Mouse (Mus musculus) ES-E14 (cell line): Measurements from ENCODE around the gene Cdh13. TPM values are rescaled to one million over a fixed set of nuclear protein-coding genes. Genes with fewer than 3 reads are reported as not detected.
A peak's percentile ranks its signal among the peaks of the same experiment; 100 is the strongest.

Source experiments
- DNase-seq: peaks from one replicate; pipeline ENCODE4 v3.0.0-alpha.2; 2013; ENCODE audit warnings: low read depth, low spot score
- H3K27ac ChIP-seq: 2 replicates; pipeline ENCODE4 v1.5.1; 2012; ENCODE audit warnings: low read depth, mild to moderate bottlenecking, low read length, moderate library complexity, mixed read lengths; ENCODE audit not compliant: poor library complexity, insufficient read depth, severe bottlenecking
- H3K36me3 ChIP-seq: 2 replicates; pipeline ENCODE4 v1.6.1; 2012; ENCODE audit warnings: mild to moderate bottlenecking, low read length, moderate library complexity, mixed read lengths; ENCODE audit not compliant: control insufficient read depth, poor library complexity, insufficient read depth, severe bottlenecking
- H3K4me1 ChIP-seq, 2 experiments: fragments of 150-350 bp in 1 of 2; sonication (generic) in 1 of 2; 2 replicates each; pipeline ENCODE4 v1.6.1; 2012; ENCODE audit warnings: low read length in 2 of 2, mild to moderate bottlenecking in 1 of 2, mixed read lengths in 1 of 2; ENCODE audit not compliant: control insufficient read depth in 2 of 2, insufficient read depth in 2 of 2, poor library complexity in 1 of 2
- H3K4me3 ChIP-seq, 2 experiments: fragments of 150-350 bp in 1 of 2; sonication (generic) in 1 of 2; 2 replicates each; pipeline ENCODE4 v1.5.1; 2012; ENCODE audit warnings: low read length in 2 of 2, low read depth in 1 of 2, mild to moderate bottlenecking in 1 of 2, mixed read lengths in 1 of 2; ENCODE audit not compliant: insufficient read depth in 1 of 2, poor library complexity in 1 of 2, severe bottlenecking in 1 of 2
- H3K9ac ChIP-seq: 2 replicates; pipeline ENCODE4 v1.6.1; 2012; ENCODE audit warnings: low read depth, mild to moderate bottlenecking, low read length, mixed read lengths; ENCODE audit not compliant: poor library complexity, insufficient read depth, severe bottlenecking
- H3K9me3 ChIP-seq: fragments of 150-350 bp; sonication (generic); 2 replicates; pipeline ENCODE4 v1.6.1; 2012; ENCODE audit warnings: low read depth, mild to moderate bottlenecking, low read length; ENCODE audit not compliant: control insufficient read depth, insufficient read depth
- CHD2 ChIP-seq: IDR thresholded peaks from 2 replicates; pipeline ENCODE4 v1.6.1; 2014; ENCODE audit warnings: mild to moderate bottlenecking, low read depth, low read length, inconsistent platforms
- HCFC1 ChIP-seq: IDR thresholded peaks from 2 replicates; pipeline ENCODE4 v1.6.1; 2012; ENCODE audit warnings: low read length, inconsistent platforms, borderline replicate concordance; ENCODE audit not compliant: insufficient read depth
- MAFK ChIP-seq: IDR thresholded peaks from 2 replicates; pipeline ENCODE4 v1.6.1; 2014; ENCODE audit warnings: mild to moderate bottlenecking, low read depth, low read length, inconsistent platforms; ENCODE audit not compliant: insufficient read depth
- ZC3H11A ChIP-seq: IDR thresholded peaks from 2 replicates; pipeline ENCODE4 v1.6.1; 2012; ENCODE audit warnings: low read depth, mild to moderate bottlenecking, inconsistent platforms, low read length, borderline replicate concordance
- ZNF384 ChIP-seq: IDR thresholded peaks from 2 replicates; pipeline ENCODE4 v1.6.1; 2012; ENCODE audit warnings: low read depth, low read length, inconsistent platforms
- in situ Hi-C, 2 experiments: fragments of 600-800 bp; cut with MboI; formaldehyde crosslinking; loops; one replicate each; pipeline ENCODE4 v1.15.1; 2025; ENCODE audit warnings: low sequenced_read_pairs in 2 of 2, inconsistent platforms in 1 of 2; ENCODE audit not compliant: unreplicated experiment in 2 of 2
- total RNA-seq: library from RNA; depleted of rRNA; stranded (reverse); fragments of 300-350 nt; gene quantifications from 2 replicates; pipeline ENCODE4 v1.2.3, GENCODE M21; 2012

Cdh13 gene
- total RNA-seq, 1 experiment, result 1.3 TPM

GRCm38 (mm10) chr8:118884988-118885387 lies 601.5 kb downstream of the Cdh13 start:
- DNase-seq, result no peak
- H3K4me3 ChIP-seq, result no peak overlapping the region
- in situ Hi-C loops, result no loop called here
- H3K27ac ChIP-seq, result no peak overlapping the region
- no peaks in the 10 kb centered on the region for H3K36me3 ChIP-seq
- no peaks in the 10 kb centered on the region for H3K9me3 ChIP-seq
- TF ChIP-seq CHD2 (no peak), ZNF384 (no peak), MAFK (no peak), HCFC1 (no peak), ZC3H11A (no peak)
- H3K4me1 ChIP-seq, result peaks cover 0 to 2% of the 10 kb centered on the region in 2 experiments; a peak in 1 of 4 replicates
- no peak overlapping the region for H3K9ac ChIP-seq

GRCm38 (mm10) chr8:118902402-118902801 lies 618.9 kb downstream of the Cdh13 start:
- H3K4me1 ChIP-seq, result peaks cover 0 to 2% of the 10 kb centered on the region in 2 experiments; a peak in 1 of 4 replicates
- no peak overlapping the region for H3K9ac ChIP-seq
- TF ChIP-seq CHD2 (no peak), ZNF384 (no peak), ZC3H11A (no peak), HCFC1 (no peak), MAFK (no peak)
- H3K9me3 ChIP-seq, result no peaks in the 10 kb centered on the region
- no peak overlapping the region for H3K27ac ChIP-seq
- in situ Hi-C loops, result no loop called here
- H3K36me3 ChIP-seq, result no peaks in the 10 kb centered on the region
- no peak overlapping the region for H3K4me3 ChIP-seq
- DNase-seq, result no peak

DNA sequence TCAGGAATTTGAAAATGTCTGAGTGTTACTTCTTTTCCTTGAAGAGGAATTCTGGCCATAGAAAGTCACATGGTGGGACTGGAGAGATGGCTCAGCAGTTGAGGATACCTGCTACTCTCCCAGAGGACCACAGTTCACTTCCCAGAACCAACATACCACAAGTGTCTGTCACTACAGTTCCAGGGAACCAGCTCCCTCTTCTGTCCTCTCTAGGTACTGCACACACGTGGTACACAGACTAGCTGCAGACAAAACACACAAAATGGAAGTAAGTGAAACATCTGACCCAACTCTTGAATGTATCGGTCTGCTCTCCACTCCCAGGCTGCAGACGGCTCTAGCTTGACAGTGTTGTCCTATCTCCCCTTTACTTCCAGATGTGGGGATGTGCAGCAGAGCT lies 633.0 kb downstream of the Cdh13 start:
- no peak for TF ChIP-seq ZC3H11A
- no peak for TF ChIP-seq MAFK
- no peak for TF ChIP-seq HCFC1
- no peak for TF ChIP-seq CHD2
- TF ChIP-seq ZNF384, result no peak
- Histone ChIP-seq H3K9me3 (no peaks in the 10 kb centered on the region), H3K4me3 (no peak overlapping the region), H3K9ac (no peak overlapping the region), H3K4me1 (peaks cover 0 to 6% of the 10 kb centered on the region in 2 experiments; a peak in 2 of 4 replicates), H3K27ac (no peak overlapping the region), H3K36me3 (peaks cover 2% of the 10 kb centered on the region; the same call in 1 of the 2 replicates)
- in situ Hi-C loops, result no loop called here
- DNase-seq, result no peak

GRCm38 (mm10) chr8:118937412-118937811 lies 653.9 kb downstream of the Cdh13 start:
- in situ Hi-C loops, result no loop called here
- no peak for TF ChIP-seq ZNF384
- TF ChIP-seq MAFK, result no peak
- TF ChIP-seq CHD2, result no peak
- TF ChIP-seq ZC3H11A, result no peak
- no peak for TF ChIP-seq HCFC1
- H3K36me3 ChIP-seq, result peaks cover 2% of the 10 kb centered on the region; the same call in 1 of the 2 replicates
- H3K9ac ChIP-seq, result no peak overlapping the region
- H3K27ac ChIP-seq, result peak overlapping the region; percentile 79
- peaks cover 5 to 6% of the 10 kb centered on the region in 2 experiments; a peak in 3 of 4 replicates for H3K4me1 ChIP-seq
- H3K4me3 ChIP-seq, result no peak overlapping the region
- no peaks in the 10 kb centered on the region for H3K9me3 ChIP-seq
- no peak for DNase-seq

GRCm38 (mm10) chr8:118938025-118938424 lies 654.5 kb downstream of the Cdh13 start:
- DNase-seq, result no peak
- H3K4me3 ChIP-seq, result no peak overlapping the region
- in situ Hi-C loops, result no loop called here
- H3K27ac ChIP-seq, result peak overlapping the region; percentile 27; the same call in 1 of the 2 replicates
- peaks cover 5 to 6% of the 10 kb centered on the region in 2 experiments; a peak in 3 of 4 replicates for H3K4me1 ChIP-seq
- no peak for TF ChIP-seq CHD2
- H3K9me3 ChIP-seq, result no peaks in the 10 kb centered on the region
- H3K36me3 ChIP-seq, result peaks cover 2% of the 10 kb centered on the region; the same call in 1 of the 2 replicates
- no peak overlapping the region for H3K9ac ChIP-seq
